Mouse (Mus musculus) hindbrain, embryonic 12.5 days (tissue): ENCODE measurements around the gene Fam129a. TPM values are rescaled to one million over a fixed set of nuclear protein-coding genes. Genes with fewer than 3 reads are reported as not detected.
A peak's percentile ranks its signal among the peaks of the same experiment; 100 is the strongest.

Experiments
- ATAC-seq: fragments of 200-750 bp; cut with Nextera tagmentation; 2 replicates; pipeline ENCODE4 v1.8.0; 2017; ENCODE audit warnings: moderate TSS enrichment; ENCODE audit not compliant: low FRiP score
- H3K27ac ChIP-seq: fragments of 300-500 bp; sonication (generic); 2 replicates; pipeline ENCODE4 v1.5.1; 2016; ENCODE audit warnings: mild to moderate bottlenecking
- H3K27me3 ChIP-seq: fragments of 300-500 bp; sonication (generic); 2 replicates; pipeline ENCODE4 v1.6.1; 2016; ENCODE audit warnings: mild to moderate bottlenecking
- H3K36me3 ChIP-seq: fragments of 300-500 bp; sonication (generic); 2 replicates; pipeline ENCODE4 v1.6.1; 2016; ENCODE audit warnings: mild to moderate bottlenecking
- H3K4me1 ChIP-seq: fragments of 300-500 bp; sonication (generic); 2 replicates; pipeline ENCODE4 v1.6.1; 2016
- H3K4me2 ChIP-seq: fragments of 300-500 bp; sonication (generic); replicated peaks from 2 replicates; pipeline ENCODE4 v1.6.1; 2016; ENCODE audit warnings: mild to moderate bottlenecking
- H3K4me3 ChIP-seq: fragments of 300-500 bp; sonication (generic); 2 replicates; pipeline ENCODE4 v1.5.1; 2016; ENCODE audit warnings: mild to moderate bottlenecking
- H3K9ac ChIP-seq: fragments of 300-500 bp; sonication (generic); 2 replicates; pipeline ENCODE4 v1.6.1; 2016; ENCODE audit warnings: mild to moderate bottlenecking, moderate library complexity
- H3K9me3 ChIP-seq: fragments of 300-500 bp; sonication (generic); replicated peaks from 2 replicates; pipeline ENCODE4 v1.6.1; 2016; ENCODE audit warnings: mild to moderate bottlenecking
- WGBS: fragments of 180-500 bp; shearing (Covaris S2); methylation state at CpG from one replicate; pipeline ENCODE4 v1.1.7; 2016; 5-methylcytosine and 5-hydroxymethylcytosine counted together
- polyA plus RNA-seq: library from polyadenylated mRNA; unstranded; fragments of >200 nt; fragmentation: Nextera tagmentation; extraction: Ambion mirVana; gene quantifications from 2 replicates; pipeline ENCODE4 v1.2.1, GENCODE M21; 2016

The Fam129a gene
- polyA plus RNA-seq, 1 experiment from 2014 or later = 1.2 TPM

DNA sequence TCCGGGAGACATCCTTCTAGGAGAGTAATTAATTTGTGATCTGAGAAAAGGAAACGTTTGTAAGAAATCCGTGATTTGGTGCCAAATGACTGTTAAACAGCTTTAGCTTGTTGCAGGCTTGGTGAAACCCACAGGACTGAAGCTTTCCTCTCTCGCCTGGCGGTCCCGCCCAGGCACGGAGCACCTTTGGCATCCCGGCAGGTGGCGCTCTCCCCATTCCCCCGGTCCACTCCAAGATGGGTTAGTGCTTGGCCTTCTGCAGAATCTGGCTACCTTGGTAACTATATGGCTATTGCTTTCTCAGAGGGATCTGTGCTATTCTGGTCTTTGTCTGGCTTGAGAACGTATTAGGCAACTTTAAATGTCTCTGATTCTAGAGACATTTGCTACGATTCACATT is 6.6 kb upstream of the Fam129a start:
- H3K36me3 ChIP-seq = no peaks in the 10 kb centered on the region
- H3K9me3 ChIP-seq = no peaks in the 10 kb centered on the region
- no peak overlapping the region for H3K9ac ChIP-seq
- peak; percentile 75 for ATAC-seq
- no peak overlapping the region for H3K27ac ChIP-seq
- 0 out of 2 replicates have a peak, but pooled peaks cover 7% of the 10 kb centered on the region for H3K27me3 ChIP-seq
- WGBS = 16% methylated on average over 12 of the region's 12 CpGs
- H3K4me3 ChIP-seq = no peak overlapping the region
- no peak overlapping the region for H3K4me2 ChIP-seq
- no peaks in the 10 kb centered on the region; the same call in 1 of the 2 replicates for H3K4me1 ChIP-seq

GRCm38 (mm10) chr1:151568682-151569081 is 2.3 kb upstream of the Fam129a start:
- no peak overlapping the region for H3K4me2 ChIP-seq
- 70% methylated on average over 7 of the region's 7 CpGs for WGBS
- peaks cover 44% of the 10 kb centered on the region for H3K27me3 ChIP-seq
- no peak overlapping the region for H3K4me3 ChIP-seq
- H3K27ac ChIP-seq = no peak overlapping the region
- no peaks in the 10 kb centered on the region for H3K9me3 ChIP-seq
- peaks cover 10% of the 10 kb centered on the region for H3K4me1 ChIP-seq
- ATAC-seq = no peak
- no peaks in the 10 kb centered on the region for H3K36me3 ChIP-seq
- no peak overlapping the region for H3K9ac ChIP-seq

- peak overlapping the region; percentile 51; the same call in 1 of the 2 replicates for H3K9ac ChIP-seq
- ATAC-seq = no peak; the same call in 1 of the 2 replicates
Measured at GRCm38 (mm10) chr1:151571838-151572578, 1.0 kb downstream of the Fam129a start.

GRCm38 (mm10) chr1:151572601-151573320 is 1.8 kb downstream of the Fam129a start:
- H3K4me2 ChIP-seq = no peak overlapping the region
- H3K27me3 ChIP-seq = peaks cover 44% of the 10 kb centered on the region
- H3K4me3 ChIP-seq = no peak overlapping the region
- no peak overlapping the region for H3K9ac ChIP-seq
- H3K36me3 ChIP-seq = no peaks in the 10 kb centered on the region
- WGBS = 77% methylated on average over 7 of the region's 7 CpGs
- ATAC-seq = no peak
- no peaks in the 10 kb centered on the region for H3K9me3 ChIP-seq
- no peak overlapping the region for H3K27ac ChIP-seq
- peaks cover 10% of the 10 kb centered on the region for H3K4me1 ChIP-seq

More at GRCm38 (mm10) chr1:151571838-151572578, 1.0 kb downstream of the Fam129a start:
- Histone ChIP-seq H3K9me3 (no peaks in the 10 kb centered on the region), H3K27me3 (peaks cover 44% of the 10 kb centered on the region), H3K36me3 (no peaks in the 10 kb centered on the region), H3K4me3 (peak overlapping the region; percentile 42), H3K27ac (no peak overlapping the region), H3K4me2 (peak overlapping the region; percentile 80), H3K4me1 (peaks cover 10% of the 10 kb centered on the region)
- 22% methylated on average over 10 of the region's 10 CpGs for WGBS

DNA sequence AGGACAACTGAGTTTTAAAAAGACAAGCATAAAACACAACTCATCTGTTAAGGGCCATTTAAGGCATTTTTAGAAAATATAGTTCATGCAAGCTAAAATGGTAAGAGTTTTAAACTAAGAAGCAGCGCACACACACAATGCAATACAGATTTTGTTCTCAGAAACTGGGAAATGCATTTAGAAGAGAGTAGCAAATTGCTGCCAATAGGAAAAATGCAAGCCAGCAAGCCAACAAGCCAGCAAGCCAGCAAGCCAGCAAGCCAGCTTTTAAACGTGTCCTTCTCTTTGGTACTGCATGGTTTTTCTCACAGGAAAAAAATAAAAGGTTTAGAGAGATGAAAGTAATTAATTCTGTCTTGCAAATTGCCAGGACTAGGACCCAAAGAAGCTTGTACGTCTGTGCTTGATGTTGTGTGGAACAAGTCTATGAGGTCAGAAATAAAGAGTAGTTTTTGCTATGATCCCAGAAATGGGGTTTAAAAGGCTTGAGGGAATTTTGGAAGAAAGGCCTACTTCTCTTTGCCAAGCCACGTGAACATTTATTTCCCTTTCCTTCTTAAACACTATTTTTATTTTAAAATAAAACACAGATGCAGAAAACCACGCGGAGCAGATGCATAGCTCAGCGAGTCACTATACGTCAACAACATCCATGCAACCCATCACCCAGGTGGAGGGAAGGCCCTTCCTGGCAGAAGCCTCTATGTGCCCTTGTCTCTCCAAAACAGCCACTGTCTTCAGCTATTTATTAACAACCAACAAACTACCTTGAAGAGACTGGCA is 9.4 kb downstream of the Fam129a start:
- H3K27me3 ChIP-seq = no peaks in the 10 kb centered on the region
- ATAC-seq = no peak
- 82% methylated on average over 8 of the region's 8 CpGs for WGBS
- H3K9ac ChIP-seq = no peak overlapping the region
- no peaks in the 10 kb centered on the region for H3K4me1 ChIP-seq
- no peak overlapping the region for H3K4me2 ChIP-seq
- H3K27ac ChIP-seq = no peak overlapping the region
- H3K4me3 ChIP-seq = no peak overlapping the region
- no peaks in the 10 kb centered on the region for H3K9me3 ChIP-seq
- H3K36me3 ChIP-seq = no peaks in the 10 kb centered on the region

DNA sequence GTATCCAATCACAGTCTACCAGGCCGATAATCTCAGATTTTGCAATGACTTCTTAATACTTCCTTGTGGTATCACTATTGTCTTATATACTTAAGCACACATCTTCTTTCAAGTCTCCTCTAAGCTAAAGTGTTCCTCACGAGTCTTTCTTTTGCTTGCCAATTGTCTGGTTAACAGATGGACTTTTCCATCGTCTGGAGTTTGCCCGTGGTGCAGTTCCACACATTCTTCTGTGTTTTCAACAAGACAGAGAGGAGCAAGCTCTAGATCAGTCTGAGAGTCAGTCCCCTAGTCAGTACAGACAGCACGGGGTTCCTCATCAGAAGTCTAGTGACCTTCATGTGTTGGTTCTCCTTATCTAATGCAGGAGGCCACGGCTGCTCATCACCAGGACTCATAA is 10.5 kb downstream of the Fam129a start:
- H3K27me3 ChIP-seq = no peaks in the 10 kb centered on the region
- no peaks in the 10 kb centered on the region for H3K4me1 ChIP-seq
- no peak overlapping the region for H3K27ac ChIP-seq
- whole genome bisulfite sequencing = 87% methylated on average over 6 of the region's 6 CpGs
- H3K4me3 ChIP-seq = no peak overlapping the region
- H3K4me2 ChIP-seq = no peak overlapping the region
- no peaks in the 10 kb centered on the region for H3K9me3 ChIP-seq
- ATAC-seq = no peak
- no peak overlapping the region for H3K9ac ChIP-seq
- no peaks in the 10 kb centered on the region for H3K36me3 ChIP-seq

- Histone ChIP-seq H3K27me3 (no peaks in the 10 kb centered on the region), H3K27ac (no peak overlapping the region), H3K4me3 (no peak overlapping the region), H3K36me3 (no peaks in the 10 kb centered on the region), H3K9ac (no peak overlapping the region), H3K4me2 (no peak overlapping the region), H3K9me3 (no peaks in the 10 kb centered on the region), H3K4me1 (no peaks in the 10 kb centered on the region)
- ATAC-seq = no peak
- WGBS = 83% methylated on average over 2 of the region's 4 CpGs
Measured at GRCm38 (mm10) chr1:151581977-151582376, 11.0 kb downstream of the Fam129a start.

DNA sequence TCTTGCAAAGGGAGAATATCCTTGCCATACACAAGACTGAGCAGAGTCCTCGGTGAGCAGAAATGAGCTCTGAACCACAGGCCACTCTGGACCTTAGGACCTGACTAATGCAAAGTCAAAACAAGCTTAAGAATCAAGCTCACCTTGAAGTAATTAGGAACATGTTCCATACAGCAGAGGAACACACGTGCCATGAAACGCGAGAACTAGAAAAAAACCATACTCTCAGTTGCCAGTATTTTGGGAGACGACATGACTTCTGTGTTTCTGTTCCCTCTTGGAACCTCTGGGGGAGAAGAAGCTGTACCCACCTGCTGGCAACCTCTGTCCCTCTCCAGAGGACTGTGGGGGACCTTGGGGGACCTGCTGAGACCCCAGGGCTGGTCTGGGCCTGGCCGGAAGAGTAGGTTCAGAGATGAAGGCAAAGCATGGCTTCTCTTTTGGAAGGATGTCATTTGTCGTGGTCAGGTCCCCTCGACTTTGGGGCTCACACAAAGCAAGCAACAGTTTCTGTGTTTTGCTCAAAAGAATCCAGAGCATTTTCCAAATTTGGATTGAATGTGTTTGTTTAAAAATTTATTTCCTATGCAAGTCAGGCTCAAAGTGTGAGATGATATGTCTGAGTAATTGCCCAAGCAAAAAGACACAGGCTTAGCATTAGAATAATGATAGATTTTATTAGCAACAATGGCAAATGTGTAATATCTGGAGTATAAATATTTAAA is 12.6 kb downstream of the Fam129a start:
- no peak overlapping the region for H3K4me3 ChIP-seq
- ATAC-seq = no peak

GRCm38 (mm10) chr1:151584182-151584471 is 13.1 kb downstream of the Fam129a start:
- no peak for ATAC-seq
- Histone ChIP-seq H3K27ac (no peak overlapping the region), H3K4me2 (no peak overlapping the region), H3K9ac (no peak overlapping the region), H3K9me3 (no peaks in the 10 kb centered on the region), H3K4me3 (no peak overlapping the region), H3K36me3 (no peaks in the 10 kb centered on the region), H3K4me1 (no peaks in the 10 kb centered on the region), H3K27me3 (no peaks in the 10 kb centered on the region)
- WGBS = 48% methylated on average over 1 of the region's 1 CpGs

More for the DNA sequence above, 12.6 kb downstream of the Fam129a start:
- Histone ChIP-seq H3K27me3 (no peaks in the 10 kb centered on the region), H3K4me2 (no peak overlapping the region), H3K9me3 (no peaks in the 10 kb centered on the region), H3K4me1 (no peaks in the 10 kb centered on the region), H3K27ac (no peak overlapping the region), H3K36me3 (no peaks in the 10 kb centered on the region), H3K9ac (no peak overlapping the region)
- WGBS = 72% methylated on average over 8 of the region's 8 CpGs

GRCm38 (mm10) chr1:151584565-151585216 is 13.7 kb downstream of the Fam129a start:
- Histone ChIP-seq H3K36me3 (no peaks in the 10 kb centered on the region), H3K27me3 (no peaks in the 10 kb centered on the region), H3K4me1 (no peaks in the 10 kb centered on the region), H3K9ac (no peak overlapping the region), H3K27ac (no peak overlapping the region), H3K4me2 (no peak overlapping the region), H3K9me3 (no peaks in the 10 kb centered on the region), H3K4me3 (no peak overlapping the region)
- 74% methylated on average over 11 of the region's 11 CpGs for WGBS
- no peak for ATAC-seq

GRCm38 (mm10) chr1:151585647-151586046 is 14.7 kb downstream of the Fam129a start:
- 77% methylated on average over 4 of the region's 4 CpGs for WGBS
- no peak overlapping the region for H3K4me3 ChIP-seq
- no peaks in the 10 kb centered on the region for H3K27me3 ChIP-seq
- ATAC-seq = no peak
- H3K4me2 ChIP-seq = no peak overlapping the region
- H3K36me3 ChIP-seq = no peaks in the 10 kb centered on the region
- H3K27ac ChIP-seq = no peak overlapping the region
- H3K9me3 ChIP-seq = no peaks in the 10 kb centered on the region
- H3K4me1 ChIP-seq = no peaks in the 10 kb centered on the region
- no peak overlapping the region for H3K9ac ChIP-seq
